Mouse (Mus musculus): ENCODE measurements around the gene Ror1.

Ror1 gene

DNA sequence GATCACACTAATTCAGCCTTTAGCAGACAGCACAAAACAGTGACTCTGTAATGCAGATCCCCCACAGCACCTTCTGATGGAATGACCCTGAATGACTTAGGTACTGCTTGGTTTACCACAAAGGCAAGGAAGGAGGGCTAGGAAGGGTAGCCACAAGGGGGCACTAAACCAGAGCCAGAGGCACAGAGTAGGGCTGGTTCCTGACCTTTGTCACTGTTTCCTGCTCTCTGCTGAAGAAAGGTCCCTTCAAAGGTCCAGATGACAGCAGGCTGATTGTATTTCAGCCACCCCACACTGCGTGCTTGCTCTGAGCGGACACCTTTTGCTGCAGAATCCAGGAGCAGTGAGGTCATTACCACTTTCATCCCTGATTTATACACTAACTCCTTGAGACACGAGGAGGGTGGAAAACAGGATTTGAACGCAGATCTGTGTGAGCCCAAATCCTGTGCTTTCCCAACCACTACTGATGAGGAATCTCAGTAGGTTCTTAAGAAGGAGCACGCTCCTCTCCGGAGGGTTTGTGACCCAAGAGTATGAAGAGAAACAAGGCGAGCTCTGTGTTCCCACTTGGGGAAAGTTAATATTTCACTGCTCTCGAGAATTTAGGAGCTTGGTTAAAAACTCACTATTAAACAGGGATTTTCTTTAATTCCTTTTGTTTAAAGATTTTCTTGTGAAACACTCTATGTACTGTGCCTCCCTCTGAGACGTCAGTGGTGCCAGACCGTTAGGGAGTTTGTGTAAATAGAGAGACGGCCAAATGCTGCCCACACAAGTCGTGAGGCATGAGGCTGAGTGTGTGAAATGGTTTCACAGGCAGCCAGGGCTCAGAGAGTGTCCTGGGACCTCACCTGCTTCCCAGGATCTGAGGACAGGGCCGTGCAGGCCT is 119.0 kb downstream of the Ror1 start:
- DNase-seq (ENCODE audit: low spot score) = no peak

DNA sequence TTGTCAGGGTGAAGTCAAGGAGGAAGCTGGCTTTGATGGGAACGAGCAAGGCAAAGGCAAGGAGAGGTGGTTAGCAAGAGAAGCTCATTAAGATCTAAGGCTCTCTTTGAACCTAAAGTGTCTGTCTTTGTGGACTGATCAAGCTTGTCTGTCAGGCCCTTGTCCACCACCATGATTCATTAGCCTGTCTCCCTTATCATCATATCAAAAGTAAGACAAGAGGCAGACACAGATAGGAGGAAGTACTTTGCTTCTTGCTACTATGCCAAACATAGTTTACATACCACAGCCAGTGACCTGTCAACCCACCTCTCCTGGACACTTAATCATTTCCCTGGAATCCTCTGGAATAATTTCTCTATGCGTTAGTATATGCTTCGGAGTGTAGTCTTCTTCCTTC is 121.0 kb downstream of the Ror1 start:
- DNase-seq (ENCODE audit: low spot score) = no peak

- no peak for DNase-seq (ENCODE audit: low spot score)
Measured at GRCm38 (mm10) chr4:100219026-100219425, 123.4 kb downstream of the Ror1 start.

DNA sequence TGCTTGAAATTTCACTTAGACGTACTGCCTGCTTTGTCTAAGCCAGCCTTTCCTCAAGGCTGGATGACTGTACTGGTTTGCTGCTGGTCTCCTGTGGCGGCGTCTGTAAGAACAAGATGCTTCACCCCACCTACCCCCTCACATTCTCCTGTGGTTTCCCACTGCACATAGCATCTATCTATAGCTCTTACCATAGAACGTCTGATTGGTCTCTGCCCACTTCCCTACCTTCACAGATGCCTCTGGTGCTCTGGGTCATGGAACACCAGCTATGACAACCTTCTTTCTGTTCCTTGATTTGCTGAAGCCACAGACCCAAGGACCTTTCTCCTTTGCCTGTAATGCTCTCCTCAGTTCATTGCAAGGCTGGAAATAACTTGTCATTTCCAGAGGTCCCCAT is 124.0 kb downstream of the Ror1 start:
- DNase-seq (ENCODE audit: low spot score) = no peak

GRCm38 (mm10) chr4:100221978-100222737 is 126.6 kb downstream of the Ror1 start:
- no peak for DNase-seq (ENCODE audit: low spot score)

DNA sequence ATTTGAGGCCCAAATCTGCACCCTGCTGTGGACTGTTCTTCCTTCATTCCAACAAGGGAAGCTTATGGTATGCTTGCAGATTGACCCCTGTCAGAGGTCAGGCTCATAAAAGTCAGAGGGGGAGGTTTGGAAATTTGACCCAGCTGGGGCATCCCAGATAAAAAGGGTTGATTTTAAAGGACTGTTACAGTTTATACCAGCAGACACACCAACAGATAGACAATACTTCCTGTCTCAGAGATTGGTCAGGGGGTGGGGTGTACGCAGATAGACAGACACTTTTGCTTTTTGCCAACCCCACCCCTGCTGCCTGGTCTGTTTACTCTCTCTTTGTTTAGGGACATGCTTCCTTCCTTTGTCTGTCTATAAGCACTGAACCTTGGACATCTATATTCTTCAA is 127.9 kb downstream of the Ror1 start:
- no peak for DNase-seq (ENCODE audit: low spot score)

GRCm38 (mm10) chr4:100223965-100224364 is 128.4 kb downstream of the Ror1 start:
- no peak for DNase-seq (ENCODE audit: low spot score)

DNA sequence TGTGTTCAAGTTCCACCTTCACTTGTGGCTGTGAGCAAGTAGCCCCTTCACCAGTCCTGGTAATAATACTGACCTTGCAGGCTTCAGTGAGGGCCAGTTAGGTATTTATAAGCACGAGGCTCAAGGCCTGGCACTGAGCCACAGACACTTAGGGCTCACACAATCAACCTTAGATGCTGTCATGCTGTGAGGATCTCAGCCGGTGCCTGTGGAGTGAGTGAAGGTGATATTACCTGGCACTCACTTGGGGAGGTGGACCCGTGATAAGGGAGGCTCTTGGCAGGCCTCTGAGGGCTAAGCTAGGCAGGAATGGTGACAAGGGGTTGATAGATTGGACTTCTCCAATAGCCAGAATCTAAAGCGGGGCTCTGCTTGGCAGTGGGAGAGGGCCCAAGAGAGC is 131.0 kb downstream of the Ror1 start:
- DNase-seq (ENCODE audit: low spot score) = no peak

- no peak for DNase-seq (ENCODE audit: low spot score)
Measured at GRCm38 (mm10) chr4:100228106-100228505, 132.5 kb downstream of the Ror1 start.

DNA sequence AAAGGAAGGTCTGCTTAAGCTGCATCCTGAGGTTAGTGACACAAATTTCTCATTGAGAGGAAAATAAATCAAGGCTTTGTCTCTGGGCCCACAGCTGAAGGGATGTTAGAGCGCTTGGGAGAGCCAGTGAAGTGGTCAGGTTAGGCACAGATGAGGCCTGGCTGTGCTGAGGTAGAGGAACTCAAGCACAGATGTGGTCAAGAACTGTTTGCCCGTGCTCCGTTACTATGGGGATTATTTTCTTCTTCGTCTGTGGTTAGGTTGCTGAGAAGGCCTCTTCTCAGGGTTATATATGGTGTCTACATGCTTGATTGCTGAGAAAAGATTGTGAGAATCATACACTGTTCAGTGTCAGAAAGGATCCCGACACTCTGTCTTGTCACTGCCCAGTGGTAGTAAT is 134.7 kb downstream of the Ror1 start:
- DNase-seq (ENCODE audit: low spot score) = no peak

GRCm38 (mm10) chr4:100230963-100231362 is 135.4 kb downstream of the Ror1 start:
- DNase-seq (ENCODE audit: low spot score) = no peak

DNA sequence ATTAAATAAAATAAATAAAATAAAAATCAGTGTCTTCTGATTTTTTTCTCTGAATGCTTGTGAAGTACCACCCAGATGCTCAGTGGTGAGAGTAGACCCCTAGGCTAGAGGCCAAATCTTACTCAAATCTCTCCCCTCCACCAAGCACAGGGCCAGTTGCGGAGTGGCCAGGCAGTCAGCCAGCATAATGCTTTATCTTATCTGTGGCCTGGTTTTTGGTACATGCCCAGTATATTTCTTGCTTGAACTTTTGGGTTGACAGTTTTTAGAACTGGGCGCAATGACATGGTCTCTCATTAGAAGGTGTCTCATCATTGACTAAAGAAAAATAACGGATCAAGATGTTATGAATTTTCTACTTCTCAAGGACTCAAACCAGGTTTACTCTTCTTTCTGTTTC is 136.3 kb downstream of the Ror1 start:
- no peak for DNase-seq (ENCODE audit: low spot score)

- DNase-seq (ENCODE audit: low spot score) = no peak
Measured at GRCm38 (mm10) chr4:100232541-100232940, 136.9 kb downstream of the Ror1 start.

GRCm38 (mm10) chr4:100233770-100234169 is 138.2 kb downstream of the Ror1 start:
- DNase-seq (ENCODE audit: low spot score) = no peak

DNA sequence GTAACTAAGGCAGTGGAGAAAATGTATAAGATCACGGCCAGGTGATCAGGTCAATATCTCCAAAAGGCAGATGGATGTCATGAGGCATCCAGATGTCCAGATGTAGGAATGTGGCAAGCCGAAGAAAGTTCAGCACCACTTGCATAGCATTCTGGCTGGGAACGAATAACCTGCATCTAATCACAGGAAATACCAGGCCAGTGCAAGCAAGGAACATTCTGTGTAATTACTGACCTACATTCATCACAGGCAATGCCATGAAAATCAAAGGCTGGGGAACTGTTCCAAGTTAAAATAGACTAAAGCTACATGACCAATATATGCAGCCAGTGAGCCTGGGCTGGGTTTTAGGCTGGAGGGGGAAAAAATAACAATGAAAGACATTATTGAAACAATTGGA is 140.7 kb downstream of the Ror1 start:
- no peak for DNase-seq (ENCODE audit: low spot score)

DNA sequence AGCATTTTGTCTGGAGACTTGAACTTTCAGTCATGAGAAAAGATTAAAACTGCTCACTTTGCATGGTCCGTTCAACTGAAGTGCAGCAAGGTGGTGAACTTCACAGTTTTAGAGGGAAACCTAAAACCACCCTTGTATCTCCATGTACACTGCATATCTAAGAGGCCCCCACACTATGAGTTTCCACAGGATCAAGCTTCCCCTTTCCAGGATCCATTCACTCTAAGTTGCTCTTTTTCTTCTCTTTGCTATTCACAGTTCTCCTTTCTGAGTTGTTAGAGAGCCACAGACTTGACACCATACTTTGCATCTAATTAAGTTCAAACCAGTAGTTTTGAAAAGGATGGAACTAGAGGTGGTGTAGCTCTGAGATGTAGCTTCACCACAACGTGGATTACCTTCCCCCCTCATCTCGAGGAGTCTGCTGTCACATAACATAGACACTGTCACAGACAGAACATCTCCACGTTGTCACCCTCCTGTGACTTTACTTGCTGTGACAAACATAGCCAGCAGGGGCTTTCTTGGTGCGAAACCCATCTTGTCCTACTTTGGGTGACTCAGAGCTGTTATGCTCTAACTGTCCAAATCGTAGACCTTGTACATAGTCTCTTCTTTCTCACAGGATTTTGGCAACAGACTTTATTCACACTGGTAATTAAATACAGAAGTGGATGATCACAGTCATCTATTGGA is 146.6 kb downstream of the Ror1 start:
- no peak for DNase-seq (ENCODE audit: low spot score)

DNA sequence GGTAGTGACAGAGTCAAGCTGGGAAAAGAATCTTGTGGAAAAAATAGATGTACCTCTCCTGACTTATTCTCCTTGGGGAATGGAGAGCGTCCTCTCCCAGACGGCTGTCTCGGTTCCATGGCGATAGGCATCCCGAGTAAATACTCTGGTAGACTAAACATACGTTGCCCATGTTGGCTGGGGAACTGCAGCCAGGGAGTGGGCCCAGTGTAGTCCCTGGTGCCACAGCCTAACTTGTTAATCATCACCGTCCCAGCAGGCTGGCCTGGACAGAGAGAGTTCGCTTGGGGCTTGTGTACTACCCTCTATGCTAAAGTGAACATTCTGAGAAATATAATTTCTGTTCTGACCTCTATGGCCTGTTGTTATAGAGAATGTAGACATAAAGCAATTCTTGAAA is 148.7 kb downstream of the Ror1 start:
- no peak for DNase-seq (ENCODE audit: low spot score)

GRCm38 (mm10) chr4:100244701-100245100 is 149.1 kb downstream of the Ror1 start:
- DNase-seq (ENCODE audit: low spot score) = no peak

DNA sequence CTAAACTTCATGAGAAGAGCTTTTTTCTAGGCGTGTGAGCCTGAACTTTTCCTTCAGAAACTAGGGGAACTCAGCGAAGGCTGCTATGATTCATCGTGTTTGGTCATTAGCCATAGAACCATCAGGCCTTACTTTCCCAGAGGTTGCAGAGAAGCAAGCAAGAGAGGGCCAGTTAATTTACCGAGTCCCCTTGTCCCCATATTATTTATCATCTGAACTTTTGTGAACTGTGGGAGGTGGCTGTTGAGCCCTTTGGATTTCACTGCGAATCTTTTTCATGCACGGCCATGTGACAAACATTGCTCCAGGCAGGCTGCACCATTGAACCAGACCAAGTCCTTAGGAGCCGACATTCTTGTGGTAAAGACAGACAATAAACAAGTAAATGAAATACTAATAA is 152.2 kb downstream of the Ror1 start:
- DNase-seq (ENCODE audit: low spot score) = no peak

DNA sequence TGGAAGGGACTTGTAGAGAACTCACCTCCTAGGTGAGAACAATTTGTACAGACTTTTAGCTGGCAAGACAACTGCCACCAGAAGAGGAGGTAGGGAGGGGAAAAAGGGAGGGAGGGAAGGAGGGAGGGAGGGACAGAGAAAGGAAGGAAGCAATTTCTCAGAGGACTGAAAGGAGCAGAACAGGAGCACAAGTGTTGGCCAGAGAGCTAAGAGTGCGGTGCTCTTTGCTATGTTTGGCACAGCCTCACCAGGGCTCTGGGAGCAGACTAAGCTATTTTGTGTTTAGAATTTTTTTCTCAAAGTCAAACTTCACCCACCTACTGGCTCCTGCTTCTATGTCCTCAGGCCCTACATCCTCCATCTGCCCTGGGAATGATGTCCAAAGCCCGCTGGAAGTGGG is 152.7 kb downstream of the Ror1 start:
- no peak for DNase-seq (ENCODE audit: low spot score)

DNA sequence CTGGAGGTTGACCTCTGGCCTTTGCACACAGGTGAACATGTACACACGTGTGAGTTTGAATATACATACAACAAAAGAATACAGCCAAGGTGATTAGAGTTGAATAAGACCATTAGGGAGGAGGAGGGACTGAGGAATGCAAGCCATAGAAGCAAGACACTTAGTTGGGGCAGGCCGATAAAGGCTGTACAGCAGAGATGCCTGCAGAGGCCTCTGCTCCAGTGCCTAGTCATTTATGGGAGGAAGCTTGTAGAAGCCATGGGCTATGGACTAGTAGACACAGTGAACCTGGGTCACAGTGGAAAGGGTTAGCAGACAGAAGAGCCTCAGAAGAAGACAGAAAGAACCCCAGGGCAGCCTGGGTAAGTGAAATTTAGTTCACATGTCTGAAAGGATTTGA is 155.7 kb downstream of the Ror1 start:
- no peak for DNase-seq (ENCODE audit: low spot score)

- DNase-seq (ENCODE audit: low spot score) = no peak
Measured at GRCm38 (mm10) chr4:100252050-100252449, 156.5 kb downstream of the Ror1 start.

DNA sequence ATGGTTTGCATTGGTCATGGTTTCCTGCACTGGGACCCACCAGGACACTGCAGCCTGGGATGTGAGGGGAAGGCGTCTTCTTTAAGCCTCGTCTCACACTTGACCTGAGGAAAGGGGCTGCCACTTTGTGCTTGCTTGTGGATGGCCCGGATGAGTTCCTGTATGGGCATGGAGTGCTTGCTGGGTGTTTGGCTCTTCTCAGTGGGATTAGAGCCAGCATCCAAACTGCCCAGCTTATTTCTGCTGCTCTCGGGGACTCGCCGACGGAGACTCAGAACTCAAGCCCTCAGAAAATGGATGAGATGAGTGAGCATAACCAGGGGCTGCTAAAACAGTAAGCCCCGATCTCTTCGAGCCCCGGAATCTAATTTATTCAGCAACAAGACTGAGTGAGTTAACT is 157.1 kb downstream of the Ror1 start:
- DNase-seq (ENCODE audit: low spot score) = no peak

All from testis, postnatal 14 days (tissue).